ENCODE assay signal across 9 mouse cellular contexts in genomic region chr10:109832768-109833291, GRCm38 (mm10).
A peak's percentile ranks its signal among the peaks of the same experiment; 100 is the strongest.
DNase-seq lines count a peak whose midpoint lies in the region; ATAC-seq lines count a peak whose summit lies in the region.
"Had no signal": no experiment of that assay in that cellular context is flagged by ENCODE, and none has a peak within 500 bp of the region (broad histone marks: within the 10 kb centered on the region; RNA-seq: fewer than 3 reads in every experiment).

No protein-coding gene starts in this region.

- H3K27me3 ChIP-seq in kidney, embryonic 14.5 days (ENCODE audit: control insufficient read depth, insufficient read depth, low read length): no peaks in the 10 kb centered on the region
- no peaks in the 10 kb centered on the region for H3K27me3 ChIP-seq in embryonic facial prominence, embryonic 11.5 days (ENCODE audit: control insufficient read depth, insufficient read depth, low read length)
- no peaks in the 10 kb centered on the region for H3K27me3 ChIP-seq in midbrain, embryonic 16.5 days (ENCODE audit: control insufficient read depth, insufficient read depth, low read depth, low read length)
- H3K27me3 ChIP-seq in liver, embryonic 11.5 days (replicated peaks; ENCODE audit: control insufficient read depth, insufficient read depth, low read length): no peaks in the 10 kb centered on the region
- H3K27me3 ChIP-seq: CH12.LX had no signal

- H3K9ac ChIP-seq in kidney, embryonic 14.5 days (ENCODE audit: low read depth, low read length): no peak overlapping the region
- H3K9ac ChIP-seq in embryonic facial prominence, embryonic 11.5 days (replicated peaks; ENCODE audit: low read length): no peak overlapping the region
- peak overlapping the region; percentile 69 for H3K9ac ChIP-seq in midbrain, embryonic 16.5 days (ENCODE audit: low read depth, low read length)
- no peak overlapping the region for H3K9ac ChIP-seq in liver, embryonic 11.5 days (ENCODE audit: low read depth, low read length)

- H3K9me3 ChIP-seq in kidney, embryonic 14.5 days (ENCODE audit: control insufficient read depth, low read length): no peaks in the 10 kb centered on the region
- H3K9me3 ChIP-seq in embryonic facial prominence, embryonic 11.5 days (replicated peaks; ENCODE audit: control insufficient read depth, low read length): no peaks in the 10 kb centered on the region
- H3K9me3 ChIP-seq in midbrain, embryonic 16.5 days (replicated peaks; ENCODE audit: control insufficient read depth, low read length, poor library complexity, severe bottlenecking): no peaks in the 10 kb centered on the region
- no peaks in the 10 kb centered on the region for H3K9me3 ChIP-seq in liver, embryonic 11.5 days (ENCODE audit: control insufficient read depth, low read length)

- peak overlapping the region; percentile 27 for H3K4me2 ChIP-seq in kidney, embryonic 14.5 days (replicated peaks; ENCODE audit: low read depth, low read length)
- peak overlapping the region; percentile 32 for H3K4me2 ChIP-seq in embryonic facial prominence, embryonic 11.5 days (ENCODE audit: low read depth, low read length)
- H3K4me2 ChIP-seq in midbrain, embryonic 16.5 days (ENCODE audit: low read length): peak overlapping the region; percentile 68
- H3K4me2 ChIP-seq in liver, embryonic 11.5 days: no peak overlapping the region

- DNase-seq in kidney, adult 11 months: no peak
- DNase-seq in embryonic facial prominence, embryonic 11.5 days (ENCODE audit: low spot score): peak; percentile 18
- DNase-seq in layer of hippocampus, adult 11-12 months (ENCODE audit: low spot score): peak; percentile 31
- DNase-seq in liver, embryonic 11.5 days (ENCODE audit: low spot score): no peak
- no peak for DNase-seq in urinary bladder, postnatal 10 days (ENCODE audit: low spot score)

- no peaks in the 10 kb centered on the region for H3K36me3 ChIP-seq in kidney, embryonic 14.5 days (ENCODE audit: control insufficient read depth, insufficient read depth, low read length)
- no peaks in the 10 kb centered on the region for H3K36me3 ChIP-seq in embryonic facial prominence, embryonic 11.5 days (replicated peaks; ENCODE audit: control insufficient read depth, insufficient read depth, low read depth, low read length)
- no peaks in the 10 kb centered on the region for H3K36me3 ChIP-seq in midbrain, embryonic 16.5 days (ENCODE audit: control insufficient read depth, insufficient read depth, low read length)
- H3K36me3 ChIP-seq in liver, embryonic 11.5 days (ENCODE audit: control insufficient read depth, insufficient read depth, low read length): no peaks in the 10 kb centered on the region

- ATAC-seq in kidney, embryonic 14.5 days (ENCODE audit: low FRiP score, low TSS enrichment): peak; percentile 75; the same call in 1 of the 2 replicates
- ATAC-seq in embryonic facial prominence, embryonic 11.5 days (replicated peaks; ENCODE audit: insufficient number of reproducible peaks, low FRiP score, low TSS enrichment, low read depth): 0 out of 2 replicates have a peak, but pooled peaks have one; percentile 65
- ATAC-seq in midbrain, embryonic 16.5 days: peak; percentile 89
- ATAC-seq in erythroblast, adult 5-6 weeks (replicated peaks; ENCODE audit: low FRiP score, poor library complexity, severe bottlenecking): no peak
- no peak for ATAC-seq in liver, embryonic 11.5 days (replicated peaks; ENCODE audit: low FRiP score)

- H3K27ac ChIP-seq in kidney, embryonic 14.5 days (ENCODE audit: low read depth, low read length): no peak overlapping the region
- no peak overlapping the region for H3K27ac ChIP-seq in embryonic facial prominence, embryonic 11.5 days (replicated peaks; ENCODE audit: low read depth, low read length)
- peak overlapping the region; percentile 92 for H3K27ac ChIP-seq in midbrain, embryonic 16.5 days (ENCODE audit: low read length)
- H3K27ac ChIP-seq in liver, embryonic 11.5 days (ENCODE audit: low read depth, low read length): no peak overlapping the region

- no peaks in the 10 kb centered on the region for H3K4me1 ChIP-seq in kidney, embryonic 14.5 days (ENCODE audit: control insufficient read depth, insufficient read depth, low read length)
- no peaks in the 10 kb centered on the region for H3K4me1 ChIP-seq in embryonic facial prominence, embryonic 11.5 days (ENCODE audit: control insufficient read depth, insufficient read depth, low read length)
- peaks cover 12% of the 10 kb centered on the region; the same call in 1 of the 2 replicates for H3K4me1 ChIP-seq in midbrain, embryonic 16.5 days (ENCODE audit: control insufficient read depth, insufficient read depth, low read length)
- H3K4me1 ChIP-seq in liver, embryonic 11.5 days (replicated peaks; ENCODE audit: control insufficient read depth, insufficient read depth, low read length): no peaks in the 10 kb centered on the region

- WGBS in kidney, embryonic 14.5 days: 24% methylated on average over 18 of the region's 18 CpGs
- WGBS in embryonic facial prominence, embryonic 11.5 days: 26% methylated on average over 18 of the region's 18 CpGs
- 7% methylated on average over 18 of the region's 18 CpGs for WGBS in midbrain, embryonic 16.5 days
- 39% methylated on average over 18 of the region's 18 CpGs for WGBS in liver, embryonic 11.5 days

- peak overlapping the region; percentile 6; the same call in 1 of the 2 replicates for H3K4me3 ChIP-seq in kidney, embryonic 14.5 days (ENCODE audit: low read length)
- H3K4me3 ChIP-seq in embryonic facial prominence, embryonic 11.5 days (ENCODE audit: low read depth, low read length): peak overlapping the region; percentile 16
- peak overlapping the region; percentile 43 for H3K4me3 ChIP-seq in midbrain, embryonic 16.5 days (ENCODE audit: low read depth, low read length)
- H3K4me3 ChIP-seq in liver, embryonic 11.5 days (ENCODE audit: low read depth, low read length): no peak overlapping the region

Comparison
In these comparisons a context has a peak if more than half of its experiments do, and no peak if none do; other contexts are left out.
1. ATAC-seq: peak in kidney, embryonic 14.5 days (single experiment), embryonic facial prominence, embryonic 11.5 days (single experiment) and midbrain, embryonic 16.5 days (single experiment); none in erythroblast, adult 5-6 weeks (single experiment) and liver, embryonic 11.5 days (single experiment).
2. DNase-seq: peak in embryonic facial prominence, embryonic 11.5 days (single experiment) and layer of hippocampus, adult 11-12 months (single experiment); none in kidney, adult 11 months (single experiment), liver, embryonic 11.5 days (single experiment) and urinary bladder, postnatal 10 days (single experiment).